Mouse (Mus musculus) heart, postnatal 36 days (tissue): ENCODE measurements around the gene Foxp1. TPM values are rescaled to one million over a fixed set of nuclear protein-coding genes. Genes with fewer than 3 reads are reported as not detected.

Source experiments
- DNase-seq, 2 experiments: peaks; one replicate each; pipeline ENCODE4 v3.0.0; 2021 to 2022
- intact Hi-C: fragments of 180-260 bp; cut with DNase I; formaldehyde crosslinking; loops from one replicate; pipeline ENCODE4 v1.15.1; 2025
- total RNA-seq, 2 experiments: library from RNA; stranded (reverse); gene quantifications; 2 replicates each; pipeline ENCODE4 v1.2.3; 2021

The Foxp1 gene
- total RNA-seq, 2 experiments from 2014 or later = 31.9 to 39.3 TPM

DNA sequence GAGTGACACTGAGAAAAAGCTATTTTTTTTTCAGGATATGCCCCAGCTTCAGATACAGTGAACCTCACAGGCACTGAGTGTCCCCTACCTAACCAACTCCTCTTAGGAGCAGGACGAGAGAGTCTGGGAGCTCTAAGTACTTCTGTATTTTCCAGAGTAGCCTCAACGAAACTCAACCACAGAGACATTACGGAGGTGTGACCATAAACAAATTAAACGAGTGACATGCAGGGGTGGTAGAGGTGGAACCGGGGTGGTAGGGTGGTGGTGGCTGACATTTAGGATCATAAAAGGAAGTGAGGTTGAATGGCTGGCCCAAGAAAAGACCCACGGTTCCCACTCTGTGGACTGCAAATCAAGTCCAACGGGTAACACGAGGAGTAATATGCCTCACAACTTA lies 274.1 kb downstream of the Foxp1 start:
- intact Hi-C loops = no loop called here
- no peak for DNase-seq

- no peak for DNase-seq
- intact Hi-C loops = no loop called here
Measured at GRCm38 (mm10) chr6:99241625-99242395, 280.7 kb downstream of the Foxp1 start.

- intact Hi-C loops = no loop called here
Measured at GRCm38 (mm10) chr6:99240764-99241163, 281.8 kb downstream of the Foxp1 start.

DNA sequence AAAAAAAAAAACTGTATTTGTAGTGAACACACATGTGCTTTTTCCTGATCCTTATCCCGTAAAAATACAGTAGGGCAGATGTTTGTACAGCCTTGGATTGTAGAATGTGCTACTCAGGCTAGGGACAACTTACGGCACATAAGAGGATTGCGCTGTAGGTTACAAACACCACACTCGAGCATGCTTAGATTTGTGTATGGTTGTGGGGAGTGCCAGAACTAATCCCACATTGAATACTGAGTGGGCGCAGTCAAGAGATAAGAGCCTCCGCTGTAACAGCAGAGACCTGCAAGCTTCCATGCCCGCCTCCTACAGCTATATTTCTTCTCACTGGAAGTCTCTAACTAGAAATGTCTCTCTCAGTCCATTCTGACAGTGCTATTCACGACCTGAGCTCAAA lies 286.9 kb downstream of the Foxp1 start:
- no peak for DNase-seq
- intact Hi-C loops = no loop called here

More at GRCm38 (mm10) chr6:99240764-99241163, 281.8 kb downstream of the Foxp1 start:
- DNase-seq = no peak

- DNase-seq = no peak
- intact Hi-C loops = no loop called here
Measured at GRCm38 (mm10) chr6:99233411-99233810, 289.1 kb downstream of the Foxp1 start.

DNA sequence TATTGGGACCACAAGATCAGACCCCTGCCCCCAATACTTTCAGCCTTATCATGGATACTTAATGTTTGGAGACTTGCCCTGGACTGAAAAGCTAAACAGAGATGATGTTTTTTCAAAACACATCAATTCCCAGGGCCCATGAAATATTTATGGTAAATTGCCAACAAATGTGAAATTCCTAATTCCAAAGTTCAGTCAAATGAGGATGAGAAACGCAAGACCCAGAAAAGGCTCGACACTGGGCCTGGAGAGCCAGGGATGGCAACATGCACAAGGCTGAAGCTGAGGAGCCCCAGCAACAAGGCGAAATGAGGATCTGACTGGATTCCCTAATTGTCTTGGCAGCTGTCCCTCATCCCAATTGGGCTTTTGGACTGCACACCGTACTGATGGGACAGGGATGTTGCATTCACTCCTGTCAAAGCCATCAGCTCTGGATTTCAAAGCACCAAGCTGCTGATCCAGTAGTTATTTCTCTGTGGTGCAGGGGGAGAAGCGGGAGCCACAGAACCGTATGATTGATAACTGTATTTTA lies 294.1 kb downstream of the Foxp1 start:
- no peak for DNase-seq
- intact Hi-C loops = no loop called here

GRCm38 (mm10) chr6:99221147-99221546 lies 301.4 kb downstream of the Foxp1 start:
- intact Hi-C loops = no loop called here
- no peak for DNase-seq

DNA sequence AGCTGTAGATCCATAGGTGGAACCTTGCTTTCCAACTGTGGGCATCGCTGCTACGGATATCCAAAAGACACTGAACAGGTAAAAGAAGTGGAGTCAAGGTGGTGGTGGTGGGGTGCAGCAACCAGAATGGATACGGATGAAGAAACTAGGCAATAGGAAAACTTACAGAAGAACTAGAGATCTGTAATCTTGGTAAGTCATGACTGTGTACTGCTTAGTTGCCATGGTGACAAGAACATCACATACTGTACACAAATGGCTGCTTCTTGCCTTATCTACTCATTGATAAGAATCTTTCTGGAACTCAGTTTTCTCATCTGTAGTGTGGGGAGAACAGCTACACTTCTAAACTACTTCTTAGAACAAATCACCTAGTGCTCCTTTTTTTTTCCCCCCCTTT lies 302.0 kb downstream of the Foxp1 start:
- intact Hi-C loops = no loop called here

DNA sequence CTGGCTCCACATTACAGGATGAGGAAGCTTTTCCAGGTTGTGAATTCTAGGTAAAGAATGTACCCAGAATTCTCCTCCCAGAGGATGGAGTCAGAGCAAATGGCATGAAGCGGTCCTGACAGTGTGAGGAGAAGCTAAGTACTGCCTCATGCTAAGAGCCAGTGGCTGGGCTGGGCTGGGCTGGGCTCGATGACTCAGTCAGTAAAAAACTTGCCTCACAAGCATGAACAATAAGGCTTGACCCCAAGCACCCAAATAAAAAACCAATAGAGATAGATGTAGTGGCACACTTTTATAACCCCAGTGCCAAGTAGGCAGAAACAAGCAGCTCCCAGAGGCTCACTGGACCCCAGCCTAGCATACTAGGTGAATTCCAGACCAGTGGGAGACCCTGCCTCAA lies 304.7 kb downstream of the Foxp1 start:
- intact Hi-C loops = no loop called here
- DNase-seq = no peak

More for the DNA sequence above, 302.0 kb downstream of the Foxp1 start:
- no peak for DNase-seq

DNA sequence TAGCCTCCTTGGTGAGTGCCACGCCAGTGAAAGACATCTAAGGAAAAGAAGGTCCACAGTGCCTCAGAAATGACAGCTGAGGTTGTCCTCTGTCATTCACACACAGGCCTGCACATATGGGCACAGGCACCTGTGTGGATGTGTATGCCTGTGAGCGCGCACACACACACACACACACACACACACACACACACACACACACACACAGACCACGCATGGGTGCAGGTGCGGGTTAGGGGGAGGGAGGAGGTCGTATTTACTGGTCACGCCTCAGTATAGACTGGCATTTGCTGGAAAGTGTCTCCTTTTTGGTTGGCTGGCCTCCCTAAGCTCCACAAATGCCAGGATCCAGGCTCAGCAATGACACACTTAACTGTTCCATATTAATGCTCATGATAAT lies 305.4 kb downstream of the Foxp1 start:
- intact Hi-C loops = no loop called here
- DNase-seq = no peak

GRCm38 (mm10) chr6:99212461-99212860 lies 310.1 kb downstream of the Foxp1 start:
- DNase-seq = no peak
- intact Hi-C loops = no loop called here

GRCm38 (mm10) chr6:99211663-99212333 lies 310.7 kb downstream of the Foxp1 start:
- intact Hi-C loops = no loop called here
- DNase-seq = no peak

- intact Hi-C loops = no loop called here
- no peak for DNase-seq
Measured at GRCm38 (mm10) chr6:99210161-99210560, 312.4 kb downstream of the Foxp1 start.

- intact Hi-C loops = no loop called here
- no peak for DNase-seq
Measured at GRCm38 (mm10) chr6:99207226-99207885, 315.2 kb downstream of the Foxp1 start.

GRCm38 (mm10) chr6:99206437-99206870 lies 316.1 kb downstream of the Foxp1 start:
- intact Hi-C loops = no loop called here

GRCm38 (mm10) chr6:99205587-99206436 lies 316.7 kb downstream of the Foxp1 start:
- intact Hi-C loops = no loop called here

More at GRCm38 (mm10) chr6:99206437-99206870, 316.1 kb downstream of the Foxp1 start:
- no peak for DNase-seq

GRCm38 (mm10) chr6:99204780-99205586 lies 317.5 kb downstream of the Foxp1 start:
- intact Hi-C loops = loop anchor here (5.0 kb wide), 1 partner anchor 98 kb away; no protein-coding TSS in a partner anchor
- DNase-seq = no peak

More at GRCm38 (mm10) chr6:99205587-99206436, 316.7 kb downstream of the Foxp1 start:
- no peak for DNase-seq

DNA sequence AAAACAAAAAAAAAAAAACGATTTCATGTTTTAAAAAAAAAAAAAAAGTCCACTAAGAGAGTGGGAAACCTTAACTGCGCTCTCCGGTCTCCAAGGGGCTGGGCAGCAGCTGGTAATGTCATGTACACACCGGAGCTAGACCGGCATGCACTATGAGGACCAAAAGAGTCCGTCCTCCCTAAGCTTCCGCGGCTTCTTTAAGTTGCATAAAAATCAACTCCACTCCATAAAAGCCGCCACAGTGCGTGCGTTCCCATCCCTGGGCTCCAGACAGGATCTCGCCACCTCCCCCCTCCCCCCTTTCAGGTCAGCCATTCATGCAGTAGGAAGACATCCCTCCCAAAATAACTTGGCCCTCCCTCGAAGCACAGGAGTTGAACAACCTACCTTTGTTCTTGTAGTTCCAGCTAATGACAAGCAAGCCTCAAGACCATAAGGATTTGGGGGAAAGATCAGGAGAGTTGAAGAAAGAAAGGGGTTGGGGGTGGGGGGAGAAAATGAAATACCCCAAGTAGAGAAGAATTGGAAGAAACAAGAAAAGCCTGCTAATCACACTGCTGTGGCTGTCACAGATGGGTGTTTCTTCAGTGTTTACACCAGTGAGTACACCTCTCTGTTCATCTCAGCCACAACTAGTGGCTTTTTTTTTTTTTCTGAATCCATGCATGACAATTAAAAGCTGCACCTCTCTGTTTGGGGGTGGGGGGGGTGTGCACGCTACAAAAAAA lies 318.3 kb downstream of the Foxp1 start:
- DNase-seq = peak; percentile 18 to 19
- intact Hi-C loops = loop anchor here (5.0 kb wide), 1 partner anchor 97 kb away; no protein-coding TSS in a partner anchor
